Mouse (Mus musculus) forebrain, embryonic 10.5 days (tissue): ENCODE measurements around the gene Astn1. TPM values are rescaled to one million over a fixed set of nuclear protein-coding genes. Genes with fewer than 3 reads are reported as not detected.

Experiments
- DNase-seq: peaks from one replicate; pipeline ENCODE4 v3.0.0-alpha.2; 2017; ENCODE audit warnings: low spot score; ENCODE audit errors: extremely low spot score
- H3K27ac ChIP-seq: fragments of 300-500 bp; sonication (generic); 2 replicates; pipeline ENCODE4 v1.5.1; 2016; ENCODE audit warnings: mild to moderate bottlenecking
- H3K27me3 ChIP-seq: fragments of 300-500 bp; sonication (generic); 2 replicates; pipeline ENCODE4 v1.6.1; 2016; ENCODE audit warnings: mild to moderate bottlenecking; ENCODE audit not compliant: poor library complexity, severe bottlenecking
- H3K36me3 ChIP-seq: fragments of 300-500 bp; sonication (generic); replicated peaks from 2 replicates; pipeline ENCODE4 v1.6.1; 2016; ENCODE audit warnings: mild to moderate bottlenecking, moderate library complexity
- H3K4me1 ChIP-seq: fragments of 300-500 bp; sonication (generic); 2 replicates; pipeline ENCODE4 v1.6.1; 2016
- H3K4me3 ChIP-seq: fragments of 300-500 bp; sonication (generic); 2 replicates; pipeline ENCODE4 v1.5.1; 2016; ENCODE audit warnings: mild to moderate bottlenecking, moderate library complexity
- H3K9me3 ChIP-seq: fragments of 300-500 bp; sonication (generic); 2 replicates; pipeline ENCODE4 v1.6.1; 2016; ENCODE audit warnings: mild to moderate bottlenecking, moderate library complexity
- WGBS: fragments of 180-500 bp; shearing (Covaris S2); methylation state at CpG from one replicate; pipeline ENCODE4 v1.1.7; 2016; 5-methylcytosine and 5-hydroxymethylcytosine counted together
- polyA plus RNA-seq: library from polyadenylated mRNA; unstranded; fragments of >200 nt; fragmentation: Nextera tagmentation; extraction: Ambion mirVana; gene quantifications from 2 replicates; pipeline ENCODE4 v1.2.1, GENCODE M21; 2016

Gene Astn1
- polyA plus RNA-seq, 1 experiment from 2014 or later, result 8.2 TPM

GRCm38 (mm10) chr1:158604149-158604548 lies 242.1 kb downstream of the Astn1 start:
- 93% methylated on average over 1 of the region's 1 CpGs for WGBS
- no peak for DNase-seq
- Histone ChIP-seq H3K27me3 (no peaks in the 10 kb centered on the region), H3K27ac (no peak overlapping the region), H3K4me1 (peaks cover 8% of the 10 kb centered on the region), H3K36me3 (peaks cover 9% of the 10 kb centered on the region), H3K4me3 (no peak overlapping the region), H3K9me3 (no peaks in the 10 kb centered on the region)

- Histone ChIP-seq H3K4me3 (no peak overlapping the region), H3K36me3 (peaks cover 14% of the 10 kb centered on the region), H3K27me3 (no peaks in the 10 kb centered on the region), H3K4me1 (peaks cover 8% of the 10 kb centered on the region), H3K9me3 (no peaks in the 10 kb centered on the region), H3K27ac (no peak overlapping the region)
- no peak for DNase-seq
- WGBS, result 87% methylated on average over 4 of the region's 4 CpGs
Measured at GRCm38 (mm10) chr1:158605597-158605996, 243.5 kb downstream of the Astn1 start.

- H3K27ac ChIP-seq, result no peak overlapping the region
- DNase-seq, result no peak
- 95% methylated on average over 10 of the region's 10 CpGs for WGBS
Measured at GRCm38 (mm10) chr1:158606324-158606723, 244.3 kb downstream of the Astn1 start.

GRCm38 (mm10) chr1:158607201-158607600 lies 245.1 kb downstream of the Astn1 start:
- Histone ChIP-seq H3K4me1 (peaks cover 8% of the 10 kb centered on the region), H3K9me3 (no peaks in the 10 kb centered on the region), H3K4me3 (no peak overlapping the region), H3K27ac (no peak overlapping the region), H3K36me3 (peaks cover 23% of the 10 kb centered on the region), H3K27me3 (no peaks in the 10 kb centered on the region)
- no peak for DNase-seq
- 92% methylated on average over 1 of the region's 1 CpGs for WGBS

More at GRCm38 (mm10) chr1:158606324-158606723, 244.3 kb downstream of the Astn1 start:
- Histone ChIP-seq H3K9me3 (no peaks in the 10 kb centered on the region), H3K4me1 (peaks cover 8% of the 10 kb centered on the region), H3K27me3 (no peaks in the 10 kb centered on the region), H3K36me3 (peaks cover 18% of the 10 kb centered on the region), H3K4me3 (no peak overlapping the region)

- H3K4me3 ChIP-seq, result no peak overlapping the region
- H3K27ac ChIP-seq, result no peak overlapping the region
- 95% methylated on average over 1 of the region's 1 CpGs for WGBS
- peaks cover 20% of the 10 kb centered on the region for H3K36me3 ChIP-seq
- no peaks in the 10 kb centered on the region for H3K9me3 ChIP-seq
- H3K4me1 ChIP-seq, result peaks cover 9% of the 10 kb centered on the region
- H3K27me3 ChIP-seq, result no peaks in the 10 kb centered on the region
- no peak for DNase-seq
Measured at GRCm38 (mm10) chr1:158615202-158615601, 253.1 kb downstream of the Astn1 start.

GRCm38 (mm10) chr1:158617943-158618342 lies 255.9 kb downstream of the Astn1 start:
- DNase-seq, result no peak
- no peak overlapping the region for H3K4me3 ChIP-seq
- H3K36me3 ChIP-seq, result 0 out of 2 replicates have a peak, but pooled peaks cover 5% of the 10 kb centered on the region
- no peak overlapping the region for H3K27ac ChIP-seq
- 50% methylated on average over 4 of the region's 4 CpGs for WGBS
- no peaks in the 10 kb centered on the region for H3K9me3 ChIP-seq
- peaks cover 9% of the 10 kb centered on the region for H3K4me1 ChIP-seq
- no peaks in the 10 kb centered on the region for H3K27me3 ChIP-seq

- H3K36me3 ChIP-seq, result no peaks in the 10 kb centered on the region
- 86% methylated on average over 4 of the region's 4 CpGs for WGBS
- H3K9me3 ChIP-seq, result no peaks in the 10 kb centered on the region
- no peaks in the 10 kb centered on the region for H3K27me3 ChIP-seq
- H3K4me1 ChIP-seq, result no peaks in the 10 kb centered on the region
- no peak for DNase-seq
- no peak overlapping the region for H3K4me3 ChIP-seq
- H3K27ac ChIP-seq, result no peak overlapping the region
Measured at GRCm38 (mm10) chr1:158632935-158633334, 270.9 kb downstream of the Astn1 start.

- no peaks in the 10 kb centered on the region for H3K36me3 ChIP-seq
- no peak overlapping the region for H3K4me3 ChIP-seq
- no peak for DNase-seq
- H3K4me1 ChIP-seq, result no peaks in the 10 kb centered on the region
- H3K27ac ChIP-seq, result no peak overlapping the region
- WGBS, result 89% methylated on average over 2 of the region's 2 CpGs
- no peaks in the 10 kb centered on the region for H3K9me3 ChIP-seq
- H3K27me3 ChIP-seq, result no peaks in the 10 kb centered on the region
Measured at GRCm38 (mm10) chr1:158633441-158633840, 271.4 kb downstream of the Astn1 start.

- no peak overlapping the region for H3K27ac ChIP-seq
- 94% methylated on average over 2 of the region's 2 CpGs for WGBS
- DNase-seq, result no peak
Measured at GRCm38 (mm10) chr1:158641306-158641705, 279.2 kb downstream of the Astn1 start.

GRCm38 (mm10) chr1:158642247-158642646 lies 280.2 kb downstream of the Astn1 start:
- no peaks in the 10 kb centered on the region for H3K27me3 ChIP-seq
- no peak overlapping the region for H3K4me3 ChIP-seq
- no peak overlapping the region for H3K27ac ChIP-seq
- H3K9me3 ChIP-seq, result no peaks in the 10 kb centered on the region
- no peaks in the 10 kb centered on the region for H3K36me3 ChIP-seq
- H3K4me1 ChIP-seq, result no peaks in the 10 kb centered on the region
- no peak for DNase-seq

More at GRCm38 (mm10) chr1:158641306-158641705, 279.2 kb downstream of the Astn1 start:
- no peaks in the 10 kb centered on the region for H3K27me3 ChIP-seq
- H3K4me1 ChIP-seq, result no peaks in the 10 kb centered on the region
- H3K9me3 ChIP-seq, result no peaks in the 10 kb centered on the region
- H3K36me3 ChIP-seq, result no peaks in the 10 kb centered on the region
- no peak overlapping the region for H3K4me3 ChIP-seq

GRCm38 (mm10) chr1:158652799-158653198 lies 290.7 kb downstream of the Astn1 start:
- H3K27me3 ChIP-seq, result no peaks in the 10 kb centered on the region
- peaks cover 10% of the 10 kb centered on the region; the same call in 1 of the 2 replicates for H3K36me3 ChIP-seq
- WGBS, result 90% methylated on average over 2 of the region's 2 CpGs
- no peaks in the 10 kb centered on the region for H3K9me3 ChIP-seq
- H3K27ac ChIP-seq, result no peak overlapping the region
- peaks cover 5% of the 10 kb centered on the region for H3K4me1 ChIP-seq
- DNase-seq, result no peak
- H3K4me3 ChIP-seq, result no peak overlapping the region

GRCm38 (mm10) chr1:158653808-158654520 lies 291.9 kb downstream of the Astn1 start:
- 24% methylated on average over 4 of the region's 4 CpGs for WGBS

GRCm38 (mm10) chr1:158654571-158655205 lies 292.6 kb downstream of the Astn1 start:
- Histone ChIP-seq H3K36me3 (peaks cover 16% of the 10 kb centered on the region; the same call in 1 of the 2 replicates), H3K27ac (no peak overlapping the region), H3K27me3 (no peaks in the 10 kb centered on the region), H3K4me1 (peaks cover 5% of the 10 kb centered on the region), H3K9me3 (no peaks in the 10 kb centered on the region), H3K4me3 (no peak overlapping the region)
- no peak for DNase-seq
- 51% methylated on average over 3 of the region's 3 CpGs for WGBS

More at GRCm38 (mm10) chr1:158653808-158654520, 291.9 kb downstream of the Astn1 start:
- Histone ChIP-seq H3K27ac (0 out of 2 replicates have a peak overlapping the region, but pooled peaks have one; percentile 17), H3K9me3 (no peaks in the 10 kb centered on the region), H3K4me3 (no peak overlapping the region), H3K4me1 (peaks cover 5% of the 10 kb centered on the region), H3K27me3 (no peaks in the 10 kb centered on the region), H3K36me3 (peaks cover 16% of the 10 kb centered on the region; the same call in 1 of the 2 replicates)
- DNase-seq, result peak; percentile 35
